Mouse (Mus musculus) frontal cortex, adult 2 months (tissue): Measurements from ENCODE around the gene Zmym4. TPM values are rescaled to one million over a fixed set of nuclear protein-coding genes. Genes with fewer than 3 reads are reported as not detected.
"Not testable (repeated sequence)": the region's sequence is repeated elsewhere in the genome, so short reads cannot be mapped to it uniquely, and the experiment has no call there.

Source experiments
- DNase-seq, 2 experiments: peaks; one replicate each; pipeline ENCODE4 v3.0.0; 2022; ENCODE audit warnings: low spot score in 1 of 2; ENCODE audit errors: extremely low spot score in 1 of 2
- polyA plus RNA-seq: library from polyadenylated mRNA; depleted of rRNA; stranded (reverse); fragments of >200 nt; gene quantifications from 2 replicates; pipeline ENCODE4 v1.2.3, GENCODE M21; 2012

Gene Zmym4
- polyA plus RNA-seq, 1 experiment, result 26.1 TPM

GRCm38 (mm10) chr4:126950801-126951200, 17.1 kb downstream of the Zmym4 start:
- not testable (repeated sequence) for DNase-seq

GRCm38 (mm10) chr4:126943421-126943820, 24.5 kb downstream of the Zmym4 start:
- DNase-seq, result no peak

GRCm38 (mm10) chr4:126942846-126943245, 25.1 kb downstream of the Zmym4 start:
- DNase-seq, result no peak

GRCm38 (mm10) chr4:126927701-126928100, 40.2 kb downstream of the Zmym4 start:
- DNase-seq, result peak in 1 of 2 experiments; percentile 14

GRCm38 (mm10) chr4:126889879-126890278, 78.1 kb downstream of the Zmym4 start:
- DNase-seq, result peak in 1 of 2 experiments; percentile 5

GRCm38 (mm10) chr4:126885953-126886352, 82.0 kb downstream of the Zmym4 start:
- DNase-seq, result peak in 1 of 2 experiments; percentile 9

- DNase-seq, result no peak
These were observed 84.3 kb downstream of the Zmym4 start for GRCm38 (mm10) chr4:126883602-126884001.

- DNase-seq, result no peak
These were observed 88.2 kb downstream of the Zmym4 start for GRCm38 (mm10) chr4:126879560-126880275.

- DNase-seq, result no peak
These were observed 95.2 kb downstream of the Zmym4 start for GRCm38 (mm10) chr4:126872717-126873116.

GRCm38 (mm10) chr4:126868699-126869098, 99.2 kb downstream of the Zmym4 start:
- no peak for DNase-seq

GRCm38 (mm10) chr4:126861514-126862266, 106.2 kb downstream of the Zmym4 start:
- DNase-seq, result no peak

GRCm38 (mm10) chr4:126860268-126860986, 107.5 kb downstream of the Zmym4 start:
- DNase-seq, result no peak

GRCm38 (mm10) chr4:126852971-126853370, 115.0 kb downstream of the Zmym4 start:
- no peak for DNase-seq

GRCm38 (mm10) chr4:126850778-126851080, 117.2 kb downstream of the Zmym4 start:
- DNase-seq, result no peak

GRCm38 (mm10) chr4:126850019-126850777, 117.7 kb downstream of the Zmym4 start:
- DNase-seq, result no peak

GRCm38 (mm10) chr4:126846971-126847370, 121.0 kb downstream of the Zmym4 start:
- peak in 1 of 2 experiments; percentile 25 for DNase-seq

- no peak for DNase-seq
These were observed 122.3 kb downstream of the Zmym4 start for GRCm38 (mm10) chr4:126845664-126846063.

- DNase-seq, result no peak
These were observed 125.0 kb downstream of the Zmym4 start for GRCm38 (mm10) chr4:126842911-126843310.

- no peak for DNase-seq
These were observed 126.9 kb downstream of the Zmym4 start for GRCm38 (mm10) chr4:126840996-126841560.

GRCm38 (mm10) chr4:126839873-126840272, 128.1 kb downstream of the Zmym4 start:
- DNase-seq, result peak; percentile 71 to 95
